Mouse (Mus musculus) brain, embryonic 18.5 days (tissue): ENCODE results near the gene Skiv2l.

ENCODE experiments used
- DNase-seq: peaks from one replicate; pipeline ENCODE4 v3.0.0-alpha.2; 2012; ENCODE audit warnings: low read depth, low spot score

Skiv2l gene

GRCm38 (mm10) chr17:34849722-34850516 lies at the start of gene Skiv2l, which contains the start of gene Nelfe:
TSS of gene Skiv2l (minus strand) at chr17:34850210.
TSS of gene Nelfe (plus strand) at chr17:34850391.
- DNase-seq: peak; percentile 91

GRCm38 (mm10) chr17:34899053-34899889 lies 49.3 kb upstream of the Skiv2l start:
- no peak for DNase-seq

GRCm38 (mm10) chr17:34898706-34899052 lies 48.7 kb upstream of the Skiv2l start:
- no peak for DNase-seq

- DNase-seq: peak; percentile 69
These were observed 48.2 kb upstream of the Skiv2l start, which contains the start of the genes C2 and Ehmt2 for GRCm38 (mm10) chr17:34898160-34898586. TSS of gene C2 (minus strand) at chr17:34898265. TSS of gene Ehmt2 (plus strand) at chr17:34898469.

- DNase-seq: no peak
These were observed 47.6 kb upstream of the Skiv2l start for GRCm38 (mm10) chr17:34897373-34898159.

DNA sequence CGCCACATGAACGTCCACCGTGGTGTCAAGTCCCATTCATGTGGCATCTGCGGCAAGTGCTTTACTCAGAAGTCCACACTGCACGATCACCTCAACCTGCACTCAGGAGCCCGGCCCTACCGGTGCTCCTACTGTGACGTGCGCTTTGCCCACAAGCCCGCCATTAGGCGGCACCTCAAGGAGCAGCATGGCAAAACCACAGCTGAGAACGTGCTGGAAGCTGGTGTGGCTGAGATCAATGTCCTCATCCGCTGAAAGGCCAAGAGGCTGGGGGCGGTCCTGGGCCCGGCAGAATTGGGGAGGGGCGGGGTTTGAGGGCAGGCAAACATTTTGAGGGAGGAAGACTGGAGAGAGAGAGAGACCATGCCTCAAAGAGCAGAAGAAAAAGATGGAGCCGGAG lies 46.4 kb upstream of the Skiv2l start:
- DNase-seq: no peak

GRCm38 (mm10) chr17:34895724-34896123 lies 45.7 kb upstream of the Skiv2l start:
- DNase-seq: no peak

- no peak for DNase-seq
These were observed 45.0 kb upstream of the Skiv2l start for GRCm38 (mm10) chr17:34894801-34895530.

DNA sequence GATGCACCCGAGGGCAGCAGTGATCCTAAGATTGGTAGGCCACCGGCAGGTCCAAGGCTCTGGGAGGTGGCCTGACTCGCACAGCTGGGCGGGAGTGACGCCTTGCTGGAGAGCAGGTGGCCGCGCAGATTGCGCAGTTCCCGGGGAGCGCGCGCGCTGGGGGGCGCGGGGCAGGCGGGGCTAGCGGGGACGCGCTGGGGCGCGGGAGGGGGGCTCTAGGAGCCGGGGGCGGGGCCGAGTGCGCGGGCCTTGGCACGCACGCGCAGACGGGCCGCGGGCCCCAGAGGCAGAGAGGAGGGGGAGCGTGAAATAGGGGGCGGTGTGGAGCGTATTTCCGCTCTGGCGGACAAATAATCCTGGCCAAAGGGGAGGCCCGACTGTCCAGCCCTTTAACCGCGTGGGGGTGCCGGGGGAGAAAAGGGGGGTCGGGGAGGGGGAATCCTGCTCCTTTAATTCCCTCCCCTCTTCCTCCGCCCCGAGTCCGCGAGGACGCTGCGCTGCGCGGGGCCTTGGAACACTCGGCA lies 44.1 kb upstream of the Skiv2l start:
- peak; percentile 95 for DNase-seq

DNA sequence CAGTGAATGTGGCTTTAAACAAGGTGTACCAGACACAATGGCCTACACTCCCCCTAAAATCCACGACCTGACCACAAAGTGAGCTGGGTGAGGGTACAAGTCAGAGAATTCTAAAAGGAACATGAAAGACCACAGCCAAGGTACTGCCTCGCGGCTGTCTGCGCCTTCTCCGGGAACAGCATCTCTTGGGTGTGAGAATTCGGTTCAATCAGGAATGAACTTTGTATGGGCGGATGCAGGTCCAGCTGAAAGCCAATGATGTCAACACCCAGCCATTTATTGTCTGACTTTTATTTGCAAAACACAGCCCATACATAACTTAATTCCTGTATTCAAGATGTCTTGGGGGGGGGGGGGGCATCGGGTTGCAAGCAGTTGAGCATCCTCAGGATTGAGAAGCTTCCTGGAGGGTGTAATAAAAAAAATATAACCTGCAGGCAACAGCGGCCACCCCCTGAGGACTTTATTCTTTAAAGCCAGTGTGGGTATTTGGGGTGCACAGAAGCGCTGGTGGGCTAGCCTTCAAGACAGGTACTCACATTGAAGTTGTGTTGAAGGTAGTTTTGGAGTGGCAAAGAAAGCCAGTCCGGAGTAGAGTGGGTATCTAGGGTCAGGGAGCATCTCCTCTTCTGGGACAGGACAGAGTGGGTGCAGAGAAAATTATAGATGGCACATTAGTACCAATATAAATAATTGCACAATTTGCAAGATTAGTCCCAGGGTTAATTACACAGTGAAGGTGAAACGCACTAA lies 43.2 kb upstream of the Skiv2l start:
- DNase-seq: no peak

DNA sequence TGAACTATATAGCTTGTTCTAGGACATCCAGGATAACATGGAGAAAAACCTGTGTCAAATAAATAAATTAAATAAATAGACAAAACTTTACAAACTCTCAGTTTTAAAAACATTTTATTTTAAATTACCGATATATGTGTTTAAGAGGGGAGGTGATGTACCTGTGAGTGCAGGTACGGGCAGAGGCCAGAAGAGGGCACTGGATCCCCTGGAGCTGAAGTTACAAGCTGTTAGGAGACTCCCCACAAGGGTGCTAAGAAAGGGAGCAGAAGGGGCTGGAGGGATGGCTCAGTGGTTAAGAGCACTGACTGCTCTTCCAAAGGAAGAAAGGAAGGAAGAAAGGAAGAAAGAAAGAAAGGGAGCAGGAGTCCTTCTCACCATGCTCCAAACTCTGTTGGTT lies 41.4 kb upstream of the Skiv2l start:
- DNase-seq: no peak

- no peak for DNase-seq
These were observed 40.2 kb upstream of the Skiv2l start for GRCm38 (mm10) chr17:34890074-34890743.

GRCm38 (mm10) chr17:34887942-34888341 lies 37.9 kb upstream of the Skiv2l start:
- DNase-seq: no peak

DNA sequence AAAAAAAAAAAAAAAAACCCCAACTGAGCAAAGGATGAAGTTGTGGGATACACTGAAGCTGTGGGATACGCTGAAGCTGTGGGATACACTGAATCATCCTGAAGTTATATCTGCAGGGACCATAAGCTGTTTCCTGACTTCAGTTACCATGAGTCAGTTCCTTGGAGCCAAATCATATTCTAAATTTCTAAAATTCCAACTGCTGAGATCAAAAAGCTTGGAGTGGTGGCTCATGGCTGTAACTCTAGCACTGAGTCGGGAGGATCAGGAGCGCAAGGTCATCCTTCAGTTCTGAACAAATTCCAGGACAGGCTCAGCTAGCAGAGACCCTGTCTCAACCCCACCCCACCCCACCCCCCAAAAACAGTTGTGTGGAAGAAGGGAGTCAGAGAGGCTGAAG lies 35.6 kb upstream of the Skiv2l start:
- no peak for DNase-seq

- DNase-seq: no peak
These were observed 34.7 kb upstream of the Skiv2l start for GRCm38 (mm10) chr17:34884704-34885103.

DNA sequence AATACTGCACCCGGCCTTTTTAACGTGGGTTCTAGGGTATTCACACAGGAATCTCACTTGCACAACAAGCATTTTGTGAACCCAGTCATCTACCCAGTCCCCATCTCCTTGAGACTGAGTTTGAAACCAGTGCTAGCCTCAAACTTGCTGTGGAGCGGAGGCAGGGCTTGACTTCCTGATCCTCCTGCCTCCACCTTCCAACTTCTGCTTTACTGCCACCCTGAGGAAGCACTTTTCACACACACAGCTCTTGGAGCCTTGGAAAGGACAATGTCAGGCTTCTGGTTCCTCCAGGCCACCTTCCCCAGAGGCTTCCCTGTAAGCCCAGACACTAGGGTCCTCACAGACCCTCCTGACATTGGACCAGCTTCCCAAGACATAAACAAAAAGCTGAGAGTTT lies 33.3 kb upstream of the Skiv2l start:
- DNase-seq: no peak

DNA sequence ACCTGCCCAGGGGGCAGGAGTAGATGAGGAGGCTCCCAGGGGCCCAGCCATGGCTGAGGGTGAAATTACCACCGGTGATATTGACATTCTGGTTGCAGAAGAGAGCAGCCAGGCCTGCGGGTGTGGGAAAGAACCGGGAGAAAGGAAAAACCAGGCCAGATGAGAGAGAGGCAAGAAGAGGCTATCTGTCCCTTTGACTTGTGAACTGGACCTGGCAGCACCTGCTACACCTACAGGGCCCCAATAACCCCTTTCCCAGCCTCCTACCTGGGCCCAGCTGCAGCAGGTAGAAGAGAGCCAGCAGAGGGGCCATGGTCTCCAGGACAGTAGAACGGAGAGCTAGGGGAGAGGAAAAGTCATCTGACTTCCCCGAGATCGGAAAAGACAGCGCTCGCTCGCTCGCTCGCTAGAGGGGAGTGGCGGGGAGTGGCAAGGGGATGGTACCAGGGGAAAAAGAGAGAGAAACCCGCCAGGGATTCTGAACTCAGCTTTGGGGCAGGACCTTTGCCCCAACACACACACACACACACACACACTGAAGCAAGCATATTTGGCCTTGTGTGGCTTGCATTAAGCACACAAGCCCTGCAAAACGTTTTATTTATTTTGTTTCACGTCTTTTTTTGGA lies 31.8 kb upstream of the Skiv2l start, which contains the start of gene Gm20547:
Gene Gm20547 (minus strand): TSS at position 360 of the 628 bp plus-strand sequence.
- DNase-seq: no peak

DNA sequence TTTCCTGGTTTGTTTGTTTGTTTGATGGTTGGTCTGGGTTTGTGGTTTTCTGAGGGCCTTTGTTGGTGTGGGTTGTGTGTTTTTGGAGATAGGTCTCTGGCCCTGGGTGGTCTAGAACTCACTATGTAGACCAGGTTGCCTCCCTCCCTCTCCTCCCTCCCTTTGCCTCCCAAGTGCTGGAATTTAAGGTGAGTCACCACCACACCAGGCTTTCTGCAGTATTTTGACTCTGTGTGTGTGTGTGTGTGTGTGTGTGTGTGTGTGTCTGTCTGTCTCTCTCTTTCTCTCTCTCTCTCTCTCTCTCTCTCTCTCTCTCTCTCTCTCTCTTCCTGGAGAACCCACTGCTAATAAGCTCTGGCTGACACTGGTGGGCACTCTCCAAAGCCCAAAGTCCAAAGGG lies 31.2 kb upstream of the Skiv2l start:
- no peak for DNase-seq

DNA sequence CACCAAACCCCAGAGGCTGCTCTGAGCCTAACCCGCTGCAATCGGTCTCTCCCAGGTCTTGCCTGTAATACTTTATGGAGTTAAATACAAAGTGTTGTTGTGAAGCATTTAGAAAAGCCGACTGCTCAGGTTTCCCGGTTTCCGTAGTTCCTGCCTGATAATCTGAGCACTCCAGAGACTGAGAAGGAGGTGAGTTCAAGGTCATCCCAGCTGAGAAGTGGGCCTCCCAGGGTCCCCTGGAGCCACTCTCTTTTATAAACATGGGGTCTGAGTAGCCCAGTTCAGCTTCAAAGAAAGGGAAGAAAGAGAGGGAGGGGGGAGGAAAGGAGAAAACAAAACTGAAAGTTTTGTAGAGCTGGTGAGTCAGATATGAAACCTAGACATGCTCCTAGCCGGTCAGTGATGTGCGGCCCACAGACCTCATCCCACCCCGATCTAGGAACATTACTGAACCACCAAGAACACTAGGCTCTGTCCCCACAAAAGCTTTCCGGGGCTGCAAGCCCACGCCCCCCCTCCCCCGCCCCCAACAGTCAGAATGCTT lies 29.4 kb upstream of the Skiv2l start, which contains the start of gene Zbtb12:
Gene Zbtb12 (plus strand): TSS at position 148 of the 544 bp plus-strand sequence.
- DNase-seq: no peak
